Mouse (Mus musculus): ENCODE measurements around the gene Fam216a. TPM values are rescaled to one million over a fixed set of nuclear protein-coding genes. Genes with fewer than 3 reads are reported as not detected.

Fam216a gene
- polyA plus RNA-seq, 1 experiment from 2014 or later: 115 TPM

- no peak overlapping the region for H3K27ac ChIP-seq
- H3K36me3 ChIP-seq (replicated peaks): peaks cover 54% of the 10 kb centered on the region
- ATAC-seq (ENCODE audit: low FRiP score): no peak
- H3K9me3 ChIP-seq: no peaks in the 10 kb centered on the region
- H3K4me3 ChIP-seq (replicated peaks): no peak overlapping the region
- no peak overlapping the region for H3K9ac ChIP-seq
- H3K4me2 ChIP-seq: no peak overlapping the region
- 95% methylated on average over 12 of the region's 12 CpGs for WGBS
- peaks cover 6% of the 10 kb centered on the region for H3K4me1 ChIP-seq
- no peaks in the 10 kb centered on the region for H3K27me3 ChIP-seq
Measured at GRCm38 (mm10) chr5:122378171-122378570, 6.0 kb upstream of the Fam216a start.

GRCm38 (mm10) chr5:122377101-122377833 lies 5.1 kb upstream of the Fam216a start:
- Histone ChIP-seq H3K27ac (no peak overlapping the region), H3K4me3 (replicated peaks) (no peak overlapping the region), H3K9me3 (no peaks in the 10 kb centered on the region), H3K36me3 (replicated peaks) (peaks cover 49% of the 10 kb centered on the region), H3K4me2 (no peak overlapping the region), H3K9ac (no peak overlapping the region), H3K4me1 (peaks cover 12% of the 10 kb centered on the region), H3K27me3 (no peaks in the 10 kb centered on the region)
- no peak for ATAC-seq (ENCODE audit: low FRiP score)
- WGBS: 89% methylated on average over 4 of the region's 4 CpGs

GRCm38 (mm10) chr5:122372878-122373277 lies 714 bp upstream of the Fam216a start:
- 6% methylated on average over 5 of the region's 5 CpGs for WGBS
- H3K27ac ChIP-seq: peak overlapping the region; percentile 88
- H3K9me3 ChIP-seq: no peaks in the 10 kb centered on the region
- peaks cover 22% of the 10 kb centered on the region for H3K4me1 ChIP-seq
- ATAC-seq (ENCODE audit: low FRiP score): no peak
- peak overlapping the region; percentile 71 for H3K4me2 ChIP-seq
- peaks cover 28% of the 10 kb centered on the region for H3K36me3 ChIP-seq (replicated peaks)
- H3K27me3 ChIP-seq: no peaks in the 10 kb centered on the region
- peak overlapping the region; percentile 68 for H3K4me3 ChIP-seq (replicated peaks)
- H3K9ac ChIP-seq: peak overlapping the region; percentile 76

GRCm38 (mm10) chr5:122371591-122372191 lies 473 bp downstream of the Fam216a start, which contains the start of gene Gpn3:
Gene Gpn3, plus strand, starts transcription at chr5:122371876.
- Histone ChIP-seq H3K36me3 (replicated peaks) (peaks cover 40% of the 10 kb centered on the region), H3K9ac (peak within 1 kb of the TSS; percentile 87), H3K9me3 (no peaks in the 10 kb centered on the region), H3K27me3 (no peaks in the 10 kb centered on the region), H3K27ac (peak within 1 kb of the TSS; percentile 98), H3K4me3 (replicated peaks) (peak within 1 kb of the TSS; percentile 68), H3K4me2 (peak within 1 kb of the TSS; percentile 71), H3K4me1 (peaks cover 22% of the 10 kb centered on the region)
- under 1% methylated on average over 36 of the region's 46 CpGs for WGBS
- peak; percentile 86 for ATAC-seq (ENCODE audit: low FRiP score)

- Histone ChIP-seq H3K4me3 (replicated peaks) (peak overlapping the region; percentile 92), H3K27me3 (no peaks in the 10 kb centered on the region), H3K27ac (peak overlapping the region; percentile 80), H3K9me3 (no peaks in the 10 kb centered on the region), H3K36me3 (replicated peaks) (peaks cover 5% of the 10 kb centered on the region; the same call in 1 of the 2 replicates), H3K4me2 (peak overlapping the region; percentile 86), H3K4me1 (peaks cover 15% of the 10 kb centered on the region), H3K9ac (peak overlapping the region; percentile 91)
- under 1% methylated on average over 51 of the region's 57 CpGs for WGBS
- ATAC-seq (ENCODE audit: low FRiP score): no peak; the same call in 1 of the 2 replicates
Measured at GRCm38 (mm10) chr5:122354492-122355067, 17.6 kb downstream of the Fam216a start.

- H3K36me3 ChIP-seq (replicated peaks): peaks cover 2% of the 10 kb centered on the region; the same call in 1 of the 2 replicates
- WGBS: 3% methylated on average over 51 of the region's 51 CpGs
- peak within 1 kb of the TSS; percentile 92 for H3K4me3 ChIP-seq (replicated peaks)
- H3K27me3 ChIP-seq: no peaks in the 10 kb centered on the region
- H3K9me3 ChIP-seq: no peaks in the 10 kb centered on the region
- H3K4me1 ChIP-seq: peaks cover 15% of the 10 kb centered on the region
- H3K9ac ChIP-seq: peak within 1 kb of the TSS; percentile 91
- H3K27ac ChIP-seq: peak within 1 kb of the TSS; percentile 80
- peak within 1 kb of the TSS; percentile 86 for H3K4me2 ChIP-seq
- ATAC-seq (ENCODE audit: low FRiP score): peak; percentile 93
Measured at GRCm38 (mm10) chr5:122353807-122354491, 18.2 kb downstream of the Fam216a start, which contains the start of the genes Rad9b and Vps29. Gene Rad9b, minus strand, starts transcription at chr5:122354233. Gene Vps29, plus strand, starts transcription at chr5:122354369.

- no peak overlapping the region for H3K4me2 ChIP-seq
- no peak for ATAC-seq (ENCODE audit: low FRiP score)
- H3K4me1 ChIP-seq: peaks cover 4% of the 10 kb centered on the region; the same call in 1 of the 2 replicates
- H3K4me3 ChIP-seq (replicated peaks): no peak overlapping the region
- no peaks in the 10 kb centered on the region for H3K36me3 ChIP-seq (replicated peaks)
- WGBS: 73% methylated on average over 4 of the region's 4 CpGs
- H3K27ac ChIP-seq: no peak overlapping the region
- no peaks in the 10 kb centered on the region for H3K27me3 ChIP-seq
- H3K9me3 ChIP-seq: no peaks in the 10 kb centered on the region
- no peak overlapping the region for H3K9ac ChIP-seq
Measured at GRCm38 (mm10) chr5:122345777-122346176, 26.4 kb downstream of the Fam216a start.

- H3K9me3 ChIP-seq: no peaks in the 10 kb centered on the region
- H3K9ac ChIP-seq: no peak overlapping the region
- no peak overlapping the region for H3K4me2 ChIP-seq
- no peak overlapping the region for H3K27ac ChIP-seq
- no peaks in the 10 kb centered on the region for H3K27me3 ChIP-seq
- H3K4me3 ChIP-seq (replicated peaks): no peak overlapping the region
- peaks cover 4% of the 10 kb centered on the region; the same call in 1 of the 2 replicates for H3K4me1 ChIP-seq
- no peak for ATAC-seq (ENCODE audit: low FRiP score)
- H3K36me3 ChIP-seq (replicated peaks): no peaks in the 10 kb centered on the region
- 10% methylated on average over 5 of the region's 5 CpGs for WGBS
Measured at GRCm38 (mm10) chr5:122344260-122344659, 27.9 kb downstream of the Fam216a start.

GRCm38 (mm10) chr5:122343768-122344167 lies 28.4 kb downstream of the Fam216a start:
- 52% methylated on average over 7 of the region's 7 CpGs for WGBS
- Histone ChIP-seq H3K36me3 (replicated peaks) (no peaks in the 10 kb centered on the region), H3K9ac (no peak overlapping the region), H3K27me3 (no peaks in the 10 kb centered on the region), H3K9me3 (no peaks in the 10 kb centered on the region), H3K4me1 (peaks cover 4% of the 10 kb centered on the region; the same call in 1 of the 2 replicates), H3K4me2 (no peak overlapping the region), H3K4me3 (replicated peaks) (no peak overlapping the region), H3K27ac (no peak overlapping the region)
- ATAC-seq (ENCODE audit: low FRiP score): no peak

- Histone ChIP-seq H3K27me3 (no peaks in the 10 kb centered on the region), H3K4me1 (peaks cover 4% of the 10 kb centered on the region; the same call in 1 of the 2 replicates)
- no peak for ATAC-seq (ENCODE audit: low FRiP score)
Measured at GRCm38 (mm10) chr5:122342874-122343273, 29.3 kb downstream of the Fam216a start.

GRCm38 (mm10) chr5:122336554-122337294 lies 35.4 kb downstream of the Fam216a start:
- Histone ChIP-seq H3K27ac (no peak overlapping the region), H3K4me2 (no peak overlapping the region), H3K9me3 (no peaks in the 10 kb centered on the region), H3K9ac (no peak overlapping the region), H3K4me3 (replicated peaks) (no peak overlapping the region), H3K4me1 (no peaks in the 10 kb centered on the region), H3K36me3 (replicated peaks) (no peaks in the 10 kb centered on the region), H3K27me3 (no peaks in the 10 kb centered on the region)
- ATAC-seq (ENCODE audit: low FRiP score): no peak
- 89% methylated on average over 7 of the region's 7 CpGs for WGBS

More at GRCm38 (mm10) chr5:122342874-122343273, 29.3 kb downstream of the Fam216a start:
- H3K4me2 ChIP-seq: no peak overlapping the region
- no peak overlapping the region for H3K27ac ChIP-seq
- no peak overlapping the region for H3K9ac ChIP-seq
- WGBS: 83% methylated on average over 1 of the region's 1 CpGs
- no peaks in the 10 kb centered on the region for H3K9me3 ChIP-seq
- H3K36me3 ChIP-seq (replicated peaks): no peaks in the 10 kb centered on the region
- no peak overlapping the region for H3K4me3 ChIP-seq (replicated peaks)

All from forebrain, embryonic 12.5 days (tissue).